Mouse (Mus musculus): ENCODE measurements at regions not wholly inside any gene's neighbourhood (a gene's known extent, or its start where the extent isn't known, plus 50 kb on each side); places are given as distances from the start of the nearest gene placed in this dataset.

GRCm38 (mm10) chr9:52244081-52244480 is 75.7 kb upstream of the Zc3h12c start:
- DNase-seq (ENCODE audit: low spot score in 2 of 2) = no peak

GRCm38 (mm10) chr9:52243032-52243431 is 74.7 kb upstream of the Zc3h12c start:
- DNase-seq (ENCODE audit: low spot score in 2 of 2) = no peak

- no peak for DNase-seq (ENCODE audit: low spot score in 2 of 2)
Observed at GRCm38 (mm10) chr9:52241577-52241976, 73.2 kb upstream of the Zc3h12c start.

GRCm38 (mm10) chr9:52240585-52241320 is 72.4 kb upstream of the Zc3h12c start:
- DNase-seq (ENCODE audit: low spot score in 2 of 2) = no peak

GRCm38 (mm10) chr9:52234775-52235174 is 66.4 kb upstream of the Zc3h12c start:
- no peak for DNase-seq (ENCODE audit: low spot score in 2 of 2)

- DNase-seq (ENCODE audit: low spot score in 2 of 2) = no peak
Observed at GRCm38 (mm10) chr9:52229589-52229988, 61.2 kb upstream of the Zc3h12c start.

GRCm38 (mm10) chr9:52225646-52226045 is 57.3 kb upstream of the Zc3h12c start:
- DNase-seq (ENCODE audit: low spot score in 2 of 2) = no peak

- DNase-seq (ENCODE audit: low spot score in 2 of 2) = no peak
Observed at GRCm38 (mm10) chr9:52223509-52224113, 55.2 kb upstream of the Zc3h12c start.
